In genomic region chr7:43769636-43770035, GRCm38 (mm10) we compare ENCODE assay signal across 34 mouse cellular contexts. TPM values are rescaled to one million over a fixed set of nuclear protein-coding genes. Genes with fewer than 3 reads are reported as not detected.
DNase-seq lines count a peak whose midpoint lies in the region; ATAC-seq and TF ChIP-seq lines count a peak whose summit lies in the region.
"Had no signal": no experiment of that assay in that cellular context is flagged by ENCODE, and none has a peak within 500 bp of the region (broad histone marks: within the 10 kb centered on the region; RNA-seq: fewer than 3 reads in every experiment).

No protein-coding gene starts in this region.

- H3K27ac ChIP-seq in stomach, postnatal 0 days (replicated peaks) = no peak overlapping the region
- H3K27ac ChIP-seq: embryonic facial prominence, embryonic 12.5 days; embryonic facial prominence, embryonic 15.5 days; forebrain, embryonic 12.5 days; forebrain, embryonic 15.5 days; hindbrain, embryonic 10.5 days; hindbrain, embryonic 13.5 days had no signal

- intact Hi-C loops in heart, postnatal 10 days (cut with DNase I) = no loop called here

- TF ChIP-seq CTCF in lung, adult 2 months (IDR thresholded peaks at IDR 0.05; ENCODE audit: insufficient read depth, low read length) = no peak
- TF ChIP-seq CTCF in stomach, postnatal 0 days (IDR thresholded peaks at IDR 0.05; ENCODE audit: low read depth) = no peak

- no peak for TF ChIP-seq EP300 in stomach, postnatal 0 days (optimal IDR thresholded peaks at IDR 0.05)

- no peak overlapping the region for H3K4me2 ChIP-seq in stomach, postnatal 0 days (replicated peaks; ENCODE audit: low read depth)
- H3K4me2 ChIP-seq: embryonic facial prominence, embryonic 12.5 days; embryonic facial prominence, embryonic 15.5 days; forebrain, embryonic 12.5 days; forebrain, embryonic 15.5 days; heart, embryonic 11.5 days; hindbrain, embryonic 13.5 days had no signal

- H3K9ac ChIP-seq in stomach, postnatal 0 days (ENCODE audit: low read length) = no peak overlapping the region
- H3K9ac ChIP-seq: embryonic facial prominence, embryonic 12.5 days; embryonic facial prominence, embryonic 15.5 days; forebrain, embryonic 12.5 days; forebrain, embryonic 15.5 days; hindbrain, embryonic 13.5 days had no signal

- 84% methylated on average over 8 of the region's 8 CpGs for WGBS in lung, adult 2 months
- 85% methylated on average over 8 of the region's 8 CpGs for WGBS in stomach, postnatal 0 days

- ATAC-seq in stomach, postnatal 0 days (ENCODE audit: low FRiP score, low TSS enrichment) = no peak
- ATAC-seq: forebrain, embryonic 15.5 days; hindbrain, embryonic 16.5 days had no signal

- H3K4me3 ChIP-seq in lung, adult 2 months (replicated peaks; ENCODE audit: extremely low read depth, low read depth, low read length) = no peak overlapping the region
- no peak overlapping the region for H3K4me3 ChIP-seq in stomach, postnatal 0 days (ENCODE audit: low read depth, low read length)
- H3K4me3 ChIP-seq: embryonic facial prominence, embryonic 12.5 days; embryonic facial prominence, embryonic 15.5 days; forebrain, embryonic 12.5 days; forebrain, embryonic 15.5 days; hindbrain, embryonic 10.5 days; hindbrain, embryonic 13.5 days had no signal

- no peaks in the 10 kb centered on the region for H3K36me3 ChIP-seq in stomach, postnatal 0 days (ENCODE audit: control insufficient read depth, insufficient read depth, low read length)
- H3K36me3 ChIP-seq: embryonic facial prominence, embryonic 12.5 days; embryonic facial prominence, embryonic 15.5 days; forebrain, embryonic 12.5 days; forebrain, embryonic 15.5 days; G1E; hindbrain, embryonic 10.5 days; hindbrain, embryonic 13.5 days had no signal

- DNase-seq in heart, adult 11 months = peak; percentile 62
- no peak for DNase-seq in heart, postnatal 10 days
- DNase-seq in lung, adult 2 months = peak; percentile 0
- DNase-seq in lung, postnatal 14 days = no peak
- peak; percentile 5 to 40 for DNase-seq in spleen, postnatal 4 days (ENCODE audit: low spot score in 2 of 2)
- DNase-seq in spleen, adult 18-20 months = no peak
- peak; percentile 8 for DNase-seq in stomach, postnatal 0 days (ENCODE audit: low spot score)
- DNase-seq: adrenal gland, adult 2 months; adrenal gland, postnatal 14 days; B cell, adult 2 months; cerebellum, adult 11 months; cerebellum, adult 2 months; cerebellum, adult 9-11 months; cerebellum, postnatal 25 days; gastrocnemius, postnatal 10 days; gastrocnemius, postnatal 36 days; heart, postnatal 36 days had no signal

- no peak for TF ChIP-seq POLR2A in lung, adult 2 months (IDR thresholded peaks at IDR 0.05; ENCODE audit: borderline replicate concordance, extremely low read depth, low read depth, low read length)

- no peaks in the 10 kb centered on the region for H3K9me3 ChIP-seq in stomach, postnatal 0 days (ENCODE audit: control insufficient read depth, low read length)
- H3K9me3 ChIP-seq: embryonic facial prominence, embryonic 12.5 days; embryonic facial prominence, embryonic 15.5 days; forebrain, embryonic 12.5 days; forebrain, embryonic 15.5 days; G1E; hindbrain, embryonic 10.5 days; hindbrain, embryonic 13.5 days had no signal

- no peaks in the 10 kb centered on the region for H3K4me1 ChIP-seq in lung, adult 2 months (ENCODE audit: control insufficient read depth, insufficient read depth, low read length)
- no peaks in the 10 kb centered on the region for H3K4me1 ChIP-seq in stomach, postnatal 0 days (replicated peaks; ENCODE audit: control insufficient read depth, insufficient read depth)
- H3K4me1 ChIP-seq: embryonic facial prominence, embryonic 12.5 days; forebrain, embryonic 15.5 days; hindbrain, embryonic 13.5 days had no signal

- no peaks in the 10 kb centered on the region for H3K27me3 ChIP-seq in stomach, postnatal 0 days (ENCODE audit: control insufficient read depth, insufficient read depth, low read length)
- H3K27me3 ChIP-seq: embryonic facial prominence, embryonic 12.5 days; embryonic facial prominence, embryonic 15.5 days; forebrain, embryonic 12.5 days; forebrain, embryonic 15.5 days; hindbrain, embryonic 13.5 days had no signal

RNA-seq across cellular contexts. Expression of gene Klk12, which starts 0.9 kb away (rescaled TPM):
- total RNA-seq in heart, postnatal 10 days (2021) = not detected
- polyA plus RNA-seq in lung, adult 2 months (2012; rRNA removed) = 5.8 TPM in 1 of 2 replicates, not detected in the other
- 34.9 and 36.2 TPM in 2 replicates for polyA plus RNA-seq in stomach, postnatal 0 days (2015; fragmentation: Nextera tagmentation; extraction: Ambion mirVana)
- total RNA-seq: adrenal gland, adult 2 months; adrenal gland, postnatal 14 days; adrenal gland, postnatal 4 days; CH12.LX; common myeloid progenitor, adult 5-6 weeks; G1E; gastrocnemius, adult 18-20 months; gastrocnemius, postnatal 10 days; gastrocnemius, postnatal 36 days; granulocyte monocyte progenitor cell, adult 5-6 weeks; heart, adult 8-10 months; heart, postnatal 36 days had no signal
- polyA plus RNA-seq: adrenal gland, adult 2 months; cerebellum, adult 2 months; embryonic facial prominence, embryonic 12.5 days; forebrain, embryonic 12.5 days; forebrain, embryonic 15.5 days; G1E; heart, embryonic 11.5 days; heart, embryonic 14.5 days; heart, postnatal 0 days; hindbrain, embryonic 10.5 days; hindbrain, embryonic 13.5 days; hindbrain, embryonic 16.5 days had no signal

RNA-seq across cellular contexts. Expression of gene Klk11, which starts 4.8 kb away (rescaled TPM):
- not detected for total RNA-seq in heart, postnatal 10 days (2021)
- 3.2 and 26.4 TPM in 2 replicates for polyA plus RNA-seq in lung, adult 2 months (2012; rRNA removed)
- polyA plus RNA-seq in stomach, postnatal 0 days (2015; fragmentation: Nextera tagmentation; extraction: Ambion mirVana) = 52.3 and 54.6 TPM in 2 replicates
- total RNA-seq: adrenal gland, adult 2 months; adrenal gland, postnatal 14 days; adrenal gland, postnatal 4 days; CH12.LX; common myeloid progenitor, adult 5-6 weeks; G1E; gastrocnemius, postnatal 10 days; granulocyte monocyte progenitor cell, adult 5-6 weeks had no signal
- polyA plus RNA-seq: adrenal gland, adult 2 months; cerebellum, adult 2 months; forebrain, embryonic 12.5 days; forebrain, embryonic 15.5 days; G1E; heart, embryonic 11.5 days; heart, embryonic 14.5 days; heart, postnatal 0 days; hindbrain, embryonic 10.5 days; hindbrain, embryonic 13.5 days; hindbrain, embryonic 16.5 days had no signal

RNA-seq across cellular contexts. Expression of gene Klk10, which starts 11.2 kb away (rescaled TPM):
- not detected for total RNA-seq in heart, postnatal 10 days (2021)
- polyA plus RNA-seq in lung, adult 2 months (2012; rRNA removed) = 1.7 and 117 TPM in 2 replicates
- 313 and 335 TPM in 2 replicates for polyA plus RNA-seq in stomach, postnatal 0 days (2015; fragmentation: Nextera tagmentation; extraction: Ambion mirVana)
- total RNA-seq: adrenal gland, postnatal 14 days; CH12.LX; common myeloid progenitor, adult 5-6 weeks; G1E; gastrocnemius, postnatal 36 days; granulocyte monocyte progenitor cell, adult 5-6 weeks had no signal
- polyA plus RNA-seq: forebrain, embryonic 12.5 days; G1E; hindbrain, embryonic 13.5 days had no signal

RNA-seq across cellular contexts. Expression of gene Klk9, which starts 22.1 kb away (rescaled TPM):
- not detected for total RNA-seq in heart, postnatal 10 days (2021)
- polyA plus RNA-seq in lung, adult 2 months (2012; rRNA removed) = 11.6 TPM in 1 of 2 replicates, not detected in the other
- 101 and 118 TPM in 2 replicates for polyA plus RNA-seq in stomach, postnatal 0 days (2015; fragmentation: Nextera tagmentation; extraction: Ambion mirVana)
- total RNA-seq: adrenal gland, adult 2 months; adrenal gland, postnatal 14 days; adrenal gland, postnatal 4 days; common myeloid progenitor, adult 5-6 weeks; G1E; gastrocnemius, adult 18-20 months; gastrocnemius, postnatal 10 days; gastrocnemius, postnatal 36 days; granulocyte monocyte progenitor cell, adult 5-6 weeks; heart, adult 8-10 months; heart, postnatal 36 days had no signal
- polyA plus RNA-seq: adrenal gland, adult 2 months; forebrain, embryonic 12.5 days; forebrain, embryonic 15.5 days; G1E; heart, embryonic 11.5 days; heart, embryonic 14.5 days; heart, postnatal 0 days had no signal

RNA-seq across cellular contexts. Expression of gene Klk8, which starts 27.7 kb away (rescaled TPM):
- 10 to 100 TPM; 13.0 to 19.9 TPM for total RNA-seq in heart, postnatal 10 days (2021)
- 14.5 and 23.8 TPM in 2 replicates for polyA plus RNA-seq in lung, adult 2 months (2012; rRNA removed)
- 139 and 155 TPM in 2 replicates for polyA plus RNA-seq in stomach, postnatal 0 days (2015; fragmentation: Nextera tagmentation; extraction: Ambion mirVana)
- total RNA-seq: G1E had no signal
- polyA plus RNA-seq: G1E had no signal

Comparison
In these comparisons a context has a peak if more than half of its experiments do, and no peak if none do; other contexts are left out.
1. DNase-seq: peak in heart, adult 11 months (single experiment), lung, adult 2 months (single experiment), spleen, postnatal 4 days (2 of 2) and stomach, postnatal 0 days (single experiment); none in heart, postnatal 10 days (0 of 2), lung, postnatal 14 days (single experiment) and spleen, adult 18-20 months (0 of 2).